Mouse (Mus musculus) naive thymus-derived CD4-positive, alpha-beta T cell, adult 2 months (primary cell): ENCODE results near the gene Stk17b.
"Not testable (repeated sequence)": the region's sequence is repeated elsewhere in the genome, so short reads cannot be mapped to it uniquely, and the experiment has no call there.

ENCODE experiments used
- DNase-seq: peaks from one replicate; pipeline ENCODE4 v3.0.0-alpha.2; 2011; ENCODE audit warnings: low read depth

Gene Stk17b

GRCm38 (mm10) chr1:53726883-53727282, 58.1 kb downstream of the Stk17b start:
- no peak for DNase-seq

DNA sequence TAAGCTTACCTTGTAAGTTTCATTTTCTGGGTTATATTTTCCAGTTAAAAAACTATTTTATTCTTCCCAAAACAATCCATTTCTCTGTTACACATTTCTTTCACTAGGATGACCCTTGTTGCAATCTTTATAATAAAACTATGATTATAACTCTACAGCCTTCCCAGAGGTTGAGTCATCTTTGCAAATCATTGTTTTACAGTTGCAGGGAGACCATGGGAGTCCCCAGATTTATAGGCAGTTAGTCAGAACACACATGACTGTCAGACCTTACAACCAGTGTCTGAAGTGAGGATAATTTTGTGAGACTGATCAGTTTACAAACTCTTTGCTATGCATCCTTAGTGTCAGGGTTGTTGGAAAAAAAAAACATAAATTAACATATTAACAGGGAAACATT, 63.7 kb downstream of the Stk17b start:
- DNase-seq = no peak

GRCm38 (mm10) chr1:53720601-53721351, 64.2 kb downstream of the Stk17b start:
- no peak for DNase-seq

DNA sequence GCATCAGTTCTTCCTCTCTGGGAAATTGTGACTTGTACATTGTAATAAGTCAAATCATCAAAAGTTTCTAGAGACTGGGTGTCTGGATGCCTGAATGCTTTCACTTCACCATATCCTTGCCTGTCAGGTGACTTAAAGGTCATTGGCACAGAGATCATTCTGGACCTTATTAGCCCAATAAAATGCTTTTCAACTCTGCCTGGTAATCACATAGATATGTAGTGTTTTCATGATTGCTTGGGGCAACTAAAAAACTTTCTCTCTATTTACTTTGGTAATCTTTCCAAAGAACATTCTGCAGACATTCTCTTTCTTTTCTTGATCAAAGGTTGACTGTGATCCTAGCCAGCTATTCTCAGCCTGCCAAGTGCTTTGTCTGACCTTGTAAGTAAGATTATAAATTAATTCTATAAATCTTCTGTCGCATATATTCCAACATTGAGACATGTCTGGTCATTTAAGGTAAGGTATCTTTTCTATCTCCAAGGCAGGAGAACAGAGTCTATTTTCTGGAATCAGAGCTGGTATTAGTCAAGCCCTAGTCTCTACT, 69.0 kb downstream of the Stk17b start:
- DNase-seq = no peak

DNA sequence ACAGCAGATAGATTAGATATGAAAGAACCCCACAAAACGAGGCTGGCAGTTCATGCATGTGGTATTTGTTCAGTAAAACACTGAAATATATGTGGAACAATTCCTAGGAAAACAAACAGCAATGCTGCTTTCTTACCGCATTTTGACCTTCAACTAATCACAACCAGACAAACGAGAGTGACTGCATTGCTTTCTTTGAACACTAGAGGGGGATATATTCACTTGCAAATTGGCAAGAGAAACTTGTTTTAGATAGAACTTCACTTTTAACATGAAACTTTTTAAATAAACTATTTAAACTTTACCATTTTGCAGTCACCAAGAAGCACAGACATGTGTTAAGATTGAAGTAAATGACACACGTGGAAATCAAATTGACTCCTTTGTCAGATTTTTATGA, 69.6 kb downstream of the Stk17b start:
- DNase-seq = peak; percentile 88

GRCm38 (mm10) chr1:53713383-53713782, 71.6 kb downstream of the Stk17b start:
- not testable (repeated sequence) for DNase-seq

- DNase-seq = no peak
Measured at GRCm38 (mm10) chr1:53711069-53711468, 74.0 kb downstream of the Stk17b start.

DNA sequence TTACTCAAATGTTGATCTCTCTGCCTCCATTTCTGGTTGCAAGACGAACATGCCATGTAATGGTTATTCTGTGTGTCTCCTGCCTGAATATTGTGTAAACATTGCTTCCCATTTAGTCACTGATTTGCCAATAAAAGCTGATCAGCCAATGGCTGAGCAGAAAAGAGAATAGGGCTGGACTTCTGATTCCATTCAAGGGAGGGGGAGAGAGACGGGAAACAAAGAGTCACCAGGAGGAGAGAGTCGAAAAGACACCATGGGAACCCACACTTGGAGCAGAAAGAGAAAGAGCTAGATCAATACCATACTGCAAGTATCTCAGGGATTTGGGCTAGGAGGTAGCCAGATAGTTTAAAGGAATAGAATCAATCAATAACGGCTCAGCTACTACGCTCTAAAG, 75.4 kb downstream of the Stk17b start:
- DNase-seq = not testable (repeated sequence)

DNA sequence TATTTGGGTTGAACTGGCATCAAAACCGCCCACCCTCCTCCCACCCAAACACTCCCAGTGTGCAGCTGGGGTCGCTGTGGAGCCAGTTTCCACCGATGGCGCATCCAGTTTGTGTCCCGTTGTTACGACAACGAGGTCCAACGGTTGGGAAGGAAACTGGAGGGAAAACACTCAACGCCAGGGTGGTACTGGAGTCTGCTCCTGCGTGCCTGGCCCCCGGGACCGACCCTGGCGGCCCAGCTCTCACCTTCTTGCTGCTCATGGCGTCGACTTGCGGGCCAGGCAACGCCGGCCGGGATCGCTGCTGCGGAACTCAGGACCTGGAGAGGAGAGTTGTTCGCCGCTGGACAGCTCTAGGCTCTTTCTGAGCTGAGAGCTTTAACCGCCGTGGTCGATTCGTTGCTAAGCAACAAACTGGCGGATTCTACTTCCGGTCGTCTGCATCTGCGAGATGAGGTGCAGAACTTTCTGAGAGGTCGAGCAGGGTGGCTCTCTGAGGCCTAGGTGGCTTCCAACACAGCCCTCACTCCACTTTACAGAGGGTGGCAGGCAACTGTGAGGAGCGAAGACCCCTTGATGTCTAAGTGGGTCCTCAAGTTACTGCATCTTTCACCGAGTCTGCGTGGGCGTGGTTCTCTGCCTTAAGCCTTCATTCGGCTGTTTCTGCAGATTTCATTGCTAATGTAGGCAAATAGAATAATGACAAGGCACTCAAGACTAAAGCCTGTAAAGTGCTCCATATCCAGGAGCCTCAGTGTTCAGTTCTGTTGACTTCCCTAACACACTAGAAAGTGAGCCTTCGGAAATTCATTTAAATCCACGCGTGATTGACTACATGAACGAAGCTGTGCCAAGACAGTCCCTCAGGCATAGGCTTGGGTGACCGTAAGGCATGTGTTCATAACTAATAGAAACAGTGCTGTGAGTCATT, 78.3 kb downstream of the Stk17b start, which contains the start of gene Dnah7a:
Gene Dnah7a, minus strand, starts transcription at position 354 of the 931 bp plus-strand sequence.
- peak; percentile 65 for DNase-seq
